Mouse (Mus musculus) mouse embryonic stem cell (cell line): ENCODE measurements around the gene Slc7a12.

Source experiments
- in situ Hi-C, 2 experiments: fragments of 300-500 bp; cut with MboI; formaldehyde crosslinking; loops; 1 replicate in 1 of 2; 3 replicates in 1 of 2; pipeline ENCODE4 v1.14.3; 2019 to 2020; ENCODE audit warnings: low sequenced_read_pairs in 2 of 2, low pct_unique_long_range_greater_than_20kb in 1 of 2, mixed read lengths in 1 of 2; ENCODE audit not compliant: unreplicated experiment in 1 of 2

Slc7a12 gene

GRCm38 (mm10) chr3:14480397-14480796 is at the start of gene Slc7a12:
Gene Slc7a12 (plus strand): TSS chr3:14480697.
- in situ Hi-C loops = no loop called here

GRCm38 (mm10) chr3:14432381-14432780 is 48.1 kb upstream of the Slc7a12 start:
- in situ Hi-C loops = no loop called here

DNA sequence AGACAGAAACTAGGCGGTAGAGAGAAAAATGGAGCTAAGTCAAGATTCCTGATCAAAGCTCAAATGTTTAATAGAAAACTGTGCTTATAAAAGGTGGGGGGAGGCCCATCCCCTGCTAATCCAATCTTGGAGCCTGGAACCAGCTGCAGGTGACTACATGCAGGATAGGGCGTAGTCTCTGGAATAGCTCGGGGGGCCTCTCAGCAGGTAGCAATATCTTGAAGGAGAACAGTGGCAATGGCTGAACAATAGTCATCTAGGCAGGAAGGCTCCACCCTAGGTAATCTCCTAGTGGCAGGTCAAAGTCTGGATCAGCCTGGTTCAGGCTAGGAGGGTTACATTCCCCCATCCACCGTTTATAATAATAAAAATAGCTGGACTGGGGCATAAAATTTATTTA is 34.5 kb upstream of the Slc7a12 start:
- in situ Hi-C loops = no loop called here

- in situ Hi-C loops = no loop called here
These were observed 33.8 kb upstream of the Slc7a12 start for GRCm38 (mm10) chr3:14446691-14447090.
